ENCODE assay signal across 12 mouse cellular contexts in genomic region chr10:17237463-17237862, GRCm38 (mm10).
DNase-seq lines count a peak whose midpoint lies in the region; ATAC-seq and TF ChIP-seq lines count a peak whose summit lies in the region.
"Had no signal": no experiment of that assay in that cellular context is flagged by ENCODE, and none has a peak within 500 bp of the region (broad histone marks: within the 10 kb centered on the region; RNA-seq: fewer than 3 reads in every experiment).

No protein-coding gene starts in this region.

- no peaks in the 10 kb centered on the region for H3K36me3 ChIP-seq in heart, embryonic 13.5 days
- H3K36me3 ChIP-seq in limb, embryonic 10.5 days: no peaks in the 10 kb centered on the region
- H3K36me3 ChIP-seq in neural tube, embryonic 11.5 days (ENCODE audit: control insufficient read depth, insufficient read depth, low read length): no peaks in the 10 kb centered on the region

- DNase-seq in heart, adult 9 months (ENCODE audit: low spot score in 2 of 2): no peak
- DNase-seq in ZHBTc4 (ENCODE audit: low read depth, low spot score): peak; percentile 58
- no peak for DNase-seq in limb, embryonic 10.5 days (ENCODE audit: low spot score)
- DNase-seq in neural tube, embryonic 11.5 days (ENCODE audit: low spot score): peak; percentile 14
- DNase-seq in left cerebral cortex, adult 2 months (ENCODE audit: extremely low spot score in 1 of 2, low spot score in 2 of 2): no peak
- no peak for DNase-seq in Muller cell, postnatal 12 days (ENCODE audit: inconsistent ontology term)
- DNase-seq: adrenal gland, postnatal 36 days; liver; thymus, postnatal 25 days had no signal

- WGBS in heart, embryonic 13.5 days: 64% methylated on average over 11 of the region's 11 CpGs
- WGBS in limb, embryonic 10.5 days: 32% methylated on average over 11 of the region's 11 CpGs
- WGBS in neural tube, embryonic 11.5 days: 29% methylated on average over 11 of the region's 11 CpGs

- H3K4me2 ChIP-seq in heart, embryonic 13.5 days: peak overlapping the region; percentile 24; the same call in 1 of the 2 replicates
- peak overlapping the region; percentile 7; the same call in 1 of the 2 replicates for H3K4me2 ChIP-seq in neural tube, embryonic 11.5 days (ENCODE audit: low read depth)

- ATAC-seq in heart, embryonic 13.5 days (ENCODE audit: extremely low read depth, insufficient number of reproducible peaks, low FRiP score, low TSS enrichment): no peak
- no peak for ATAC-seq in neural tube, embryonic 11.5 days (ENCODE audit: insufficient read depth, low FRiP score, low TSS enrichment)
- no peak for ATAC-seq in inflammation-experienced regulatory T-cells, adult 6 months
- ATAC-seq: lung, postnatal 0 days had no signal

- H3K4me1 ChIP-seq in heart, embryonic 13.5 days: peaks cover 17% of the 10 kb centered on the region
- H3K4me1 ChIP-seq in limb, embryonic 10.5 days: peaks cover 45% of the 10 kb centered on the region
- peaks cover 19% of the 10 kb centered on the region for H3K4me1 ChIP-seq in neural tube, embryonic 11.5 days (ENCODE audit: control insufficient read depth, insufficient read depth, low read length)

- H3K27ac ChIP-seq in heart, embryonic 13.5 days (replicated peaks): no peak overlapping the region
- H3K27ac ChIP-seq in limb, embryonic 10.5 days: peak overlapping the region; percentile 71
- peak overlapping the region; percentile 69 for H3K27ac ChIP-seq in neural tube, embryonic 11.5 days (ENCODE audit: low read depth, low read length)
- no peak overlapping the region for H3K27ac ChIP-seq in left cerebral cortex, adult 2 months

- H3K9ac ChIP-seq in heart, embryonic 13.5 days: no peak overlapping the region
- no peak overlapping the region for H3K9ac ChIP-seq in neural tube, embryonic 11.5 days (ENCODE audit: low read length)

- no peaks in the 10 kb centered on the region for H3K9me3 ChIP-seq in heart, embryonic 13.5 days
- no peaks in the 10 kb centered on the region for H3K9me3 ChIP-seq in limb, embryonic 10.5 days (replicated peaks)
- no peaks in the 10 kb centered on the region for H3K9me3 ChIP-seq in neural tube, embryonic 11.5 days (ENCODE audit: control insufficient read depth, low read length)

- no peak overlapping the region for H3K4me3 ChIP-seq in heart, embryonic 13.5 days
- no peak overlapping the region for H3K4me3 ChIP-seq in limb, embryonic 10.5 days
- no peak overlapping the region for H3K4me3 ChIP-seq in neural tube, embryonic 11.5 days (ENCODE audit: low read depth, low read length)
- H3K4me3 ChIP-seq in left cerebral cortex, adult 2 months: no peak overlapping the region

- intact Hi-C loops in left cerebral cortex, adult 2 months (cut with DNase I): no loop called here

- no peaks in the 10 kb centered on the region for H3K27me3 ChIP-seq in heart, embryonic 13.5 days (replicated peaks)
- H3K27me3 ChIP-seq in limb, embryonic 10.5 days (ENCODE audit: low read depth, poor library complexity, severe bottlenecking): no peaks in the 10 kb centered on the region
- no peaks in the 10 kb centered on the region for H3K27me3 ChIP-seq in neural tube, embryonic 11.5 days (ENCODE audit: control insufficient read depth, insufficient read depth, low read length)

- TF ChIP-seq CTCF in left cerebral cortex, adult 2 months (IDR thresholded peaks at IDR 0.05): no peak

Comparison
In these comparisons a context has a peak if more than half of its experiments do, and no peak if none do; other contexts are left out.
1. H3K27ac ChIP-seq: peak in limb, embryonic 10.5 days (single experiment) and neural tube, embryonic 11.5 days (single experiment); none in heart, embryonic 13.5 days (single experiment) and left cerebral cortex, adult 2 months (single experiment).
2. DNase-seq: peak in ZHBTc4 (single experiment) and neural tube, embryonic 11.5 days (single experiment); none in heart, adult 9 months (0 of 2), limb, embryonic 10.5 days (single experiment), left cerebral cortex, adult 2 months (0 of 2) and Muller cell, postnatal 12 days (single experiment).